Mouse (Mus musculus) testis, adult 2 months (tissue): ENCODE results near the gene Ceacam19.
"Not testable (repeated sequence)": the region's sequence is repeated elsewhere in the genome, so short reads cannot be mapped to it uniquely, and the experiment has no call there.

Experiments
- CTCF ChIP-seq: fragments of 200-500 bp; IDR thresholded peaks from 2 replicates; pipeline ENCODE4 v1.5.1; 2012; ENCODE audit warnings: low read depth, mild to moderate bottlenecking, inconsistent platforms, low read length, moderate library complexity; ENCODE audit not compliant: control insufficient read depth, insufficient read depth, insufficient replicate concordance
- POLR2A ChIP-seq: fragments of 200-500 bp; IDR thresholded peaks from 2 replicates; pipeline ENCODE4 v1.6.1; 2012; ENCODE audit warnings: low read depth, mild to moderate bottlenecking, inconsistent platforms, low read length, moderate library complexity; ENCODE audit not compliant: control insufficient read depth

DNA sequence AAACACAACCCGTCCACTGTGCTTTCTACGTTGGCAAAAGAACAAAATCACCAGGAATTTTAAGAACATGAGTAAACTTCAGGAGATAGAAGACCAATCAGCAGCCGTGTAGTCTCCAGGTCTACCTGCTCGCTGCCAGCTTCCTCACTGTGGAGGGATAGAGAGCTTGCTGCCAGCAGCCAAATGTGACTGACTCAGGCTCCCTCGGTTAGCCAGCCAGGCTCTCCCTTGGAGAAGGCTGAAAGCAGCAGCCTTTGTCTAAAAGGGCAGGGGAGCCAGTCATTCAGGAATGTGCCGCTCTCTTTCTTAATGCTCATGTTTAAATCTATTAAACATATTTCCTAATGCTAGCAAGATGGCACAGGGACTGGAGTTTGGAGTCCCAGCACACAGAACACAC, 42.7 kb upstream of the Ceacam19 start:
- TF ChIP-seq POLR2A, CTCF: not testable (repeated sequence)
